Mouse (Mus musculus) fat pad, adult 2 months (tissue): ENCODE results near the gene Zfp280d.
"Not testable (repeated sequence)": the region's sequence is repeated elsewhere in the genome, so short reads cannot be mapped to it uniquely, and the experiment has no call there.

Source experiments
- DNase-seq: peaks from one replicate; pipeline ENCODE4 v3.0.0-alpha.2; 2011; ENCODE audit warnings: low read depth, low spot score; ENCODE audit errors: extremely low read depth

Zfp280d gene

GRCm38 (mm10) chr9:72372359-72372758 is 97.7 kb downstream of the Zfp280d start:
- DNase-seq = no peak

GRCm38 (mm10) chr9:72374074-72374473 is 99.4 kb downstream of the Zfp280d start:
- DNase-seq = no peak

GRCm38 (mm10) chr9:72374996-72375395 is 100.3 kb downstream of the Zfp280d start:
- no peak for DNase-seq

GRCm38 (mm10) chr9:72375639-72376038 is 101.0 kb downstream of the Zfp280d start:
- no peak for DNase-seq

- DNase-seq = no peak
Measured at GRCm38 (mm10) chr9:72385786-72386185, 111.1 kb downstream of the Zfp280d start.

- no peak for DNase-seq
Measured at GRCm38 (mm10) chr9:72388934-72389333, 114.3 kb downstream of the Zfp280d start.

- no peak for DNase-seq
Measured at GRCm38 (mm10) chr9:72389431-72390002, 114.9 kb downstream of the Zfp280d start.

GRCm38 (mm10) chr9:72390321-72391077 is 115.8 kb downstream of the Zfp280d start:
- DNase-seq = no peak

- DNase-seq = no peak
Measured at GRCm38 (mm10) chr9:72392686-72393085, 118.0 kb downstream of the Zfp280d start.

- DNase-seq = no peak
Measured at GRCm38 (mm10) chr9:72393238-72393637, 118.6 kb downstream of the Zfp280d start.

- DNase-seq = no peak
Measured at GRCm38 (mm10) chr9:72393869-72394341, 119.2 kb downstream of the Zfp280d start.

GRCm38 (mm10) chr9:72400121-72400520 is 125.5 kb downstream of the Zfp280d start:
- no peak for DNase-seq

- not testable (repeated sequence) for DNase-seq
Measured at GRCm38 (mm10) chr9:72401769-72402168, 127.1 kb downstream of the Zfp280d start.

GRCm38 (mm10) chr9:72403421-72403820 is 128.8 kb downstream of the Zfp280d start:
- no peak for DNase-seq

- DNase-seq = no peak
Measured at GRCm38 (mm10) chr9:72404446-72404845, 129.8 kb downstream of the Zfp280d start.

GRCm38 (mm10) chr9:72404934-72405333 is 130.3 kb downstream of the Zfp280d start:
- DNase-seq = no peak

- DNase-seq = no peak
Measured at GRCm38 (mm10) chr9:72405882-72406638, 131.4 kb downstream of the Zfp280d start.

GRCm38 (mm10) chr9:72408131-72408586 is 133.5 kb downstream of the Zfp280d start:
- DNase-seq = no peak

GRCm38 (mm10) chr9:72409381-72410225 is 134.9 kb downstream of the Zfp280d start:
- DNase-seq = no peak

- DNase-seq = no peak
Measured at GRCm38 (mm10) chr9:72411746-72412145, 137.1 kb downstream of the Zfp280d start.
